Mouse (Mus musculus): ENCODE results near the gene B230219D22Rik. TPM values are rescaled to one million over a fixed set of nuclear protein-coding genes. Genes with fewer than 3 reads are reported as not detected.

The B230219D22Rik gene
- polyA plus RNA-seq, 1 experiment, result 54.1 TPM

DNA sequence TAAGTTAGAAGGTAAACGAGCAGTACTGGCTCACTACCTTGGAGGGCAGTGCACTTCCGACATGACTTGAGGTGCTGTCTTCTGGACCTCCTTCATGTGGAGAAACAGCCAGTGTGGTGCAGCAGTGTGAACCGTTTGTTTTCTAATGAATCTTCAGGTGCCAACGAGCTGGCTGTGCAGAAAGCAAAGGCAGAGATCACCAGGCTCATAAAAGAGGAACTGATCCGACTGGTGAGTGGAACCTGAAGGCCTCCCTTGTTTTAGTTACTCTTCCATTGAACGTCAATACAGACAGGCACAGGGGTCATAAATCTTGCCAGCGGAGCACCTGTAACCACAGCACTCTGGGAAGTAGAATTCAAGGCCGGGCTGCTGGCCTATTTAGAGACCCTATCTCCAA is 15.6 kb upstream of the B230219D22Rik start:
- Histone ChIP-seq H3K36me3 (ENCODE audit: control insufficient read depth, insufficient read depth, low read length, poor library complexity, severe bottlenecking) (peaks cover 39% of the 10 kb centered on the region), H3K27me3 (ENCODE audit: control insufficient read depth, insufficient read depth, low read length, poor library complexity, severe bottlenecking) (no peaks in the 10 kb centered on the region), H3K9me3 (replicated peaks; ENCODE audit: control insufficient read depth, insufficient read depth, low read length, poor library complexity, severe bottlenecking) (no peaks in the 10 kb centered on the region), H3K9ac (ENCODE audit: low read depth, poor library complexity, severe bottlenecking) (no peak overlapping the region), H3K4me1 (ENCODE audit: control insufficient read depth, insufficient read depth, low read length) (no peaks in the 10 kb centered on the region), H3K4me3 (ENCODE audit: low read depth, low read length) (no peak overlapping the region), H3K27ac (ENCODE audit: insufficient read depth, low read length) (no peak overlapping the region)
- TF ChIP-seq POLR2A (IDR thresholded peaks at IDR 0.05; ENCODE audit: insufficient read depth, low read length) (no peak), EP300 (IDR thresholded peaks at IDR 0.05; ENCODE audit: insufficient read depth, low read depth, low read length) (no peak), CTCF (IDR thresholded peaks at IDR 0.05; ENCODE audit: low read depth, low read length) (no peak)

DNA sequence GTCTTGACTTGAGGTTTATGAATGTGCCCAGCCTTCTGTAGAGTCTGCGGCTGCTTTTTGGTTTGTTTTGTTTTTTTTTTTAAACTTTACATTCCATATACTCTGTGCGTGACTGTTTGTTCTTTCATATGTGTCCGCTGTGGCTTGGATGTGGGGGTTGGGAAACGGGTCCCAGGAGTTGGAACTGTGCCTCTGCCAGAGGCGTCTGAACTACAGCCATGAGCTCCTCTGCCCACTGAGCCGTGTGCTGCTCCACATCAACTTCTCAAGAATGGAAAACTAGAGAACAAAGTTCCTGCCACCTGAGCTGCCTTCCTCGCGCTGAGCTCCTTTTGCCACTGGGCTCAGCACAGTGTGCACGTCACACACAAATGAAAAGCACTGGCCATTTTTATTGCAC is 10.7 kb upstream of the B230219D22Rik start:
- Histone ChIP-seq H3K9me3 (replicated peaks; ENCODE audit: control insufficient read depth, insufficient read depth, low read length, poor library complexity, severe bottlenecking) (no peaks in the 10 kb centered on the region), H3K4me1 (ENCODE audit: control insufficient read depth, insufficient read depth, low read length) (no peaks in the 10 kb centered on the region), H3K4me3 (ENCODE audit: low read depth, low read length) (no peak overlapping the region), H3K27me3 (ENCODE audit: control insufficient read depth, insufficient read depth, low read length, poor library complexity, severe bottlenecking) (no peaks in the 10 kb centered on the region), H3K9ac (ENCODE audit: low read depth, poor library complexity, severe bottlenecking) (no peak overlapping the region), H3K27ac (ENCODE audit: insufficient read depth, low read length) (no peak overlapping the region), H3K36me3 (ENCODE audit: control insufficient read depth, insufficient read depth, low read length, poor library complexity, severe bottlenecking) (peaks cover 21% of the 10 kb centered on the region)
- TF ChIP-seq POLR2A (IDR thresholded peaks at IDR 0.05; ENCODE audit: insufficient read depth, low read length) (no peak), CTCF (IDR thresholded peaks at IDR 0.05; ENCODE audit: low read depth, low read length) (no peak), EP300 (IDR thresholded peaks at IDR 0.05; ENCODE audit: insufficient read depth, low read depth, low read length) (no peak)

DNA sequence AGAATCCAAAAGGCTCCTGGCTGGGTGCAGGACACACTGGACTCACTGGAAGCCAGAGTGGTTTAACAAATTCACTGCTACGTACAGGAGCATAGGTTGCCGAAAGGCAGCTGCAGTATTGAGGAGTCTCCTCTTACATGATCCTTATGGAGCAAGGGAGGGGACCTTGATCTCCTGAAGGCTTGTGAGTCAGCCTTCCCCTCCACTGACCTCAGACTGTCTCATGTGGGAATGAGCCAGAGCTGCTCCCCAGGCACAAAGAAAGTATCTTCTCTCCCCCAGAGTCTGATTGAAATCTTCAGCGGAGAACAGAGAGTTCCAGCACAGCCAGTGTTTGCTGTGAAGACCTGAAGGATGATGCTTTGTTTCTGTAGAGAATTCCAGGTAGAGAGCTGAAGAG is 9.3 kb upstream of the B230219D22Rik start:
- Histone ChIP-seq H3K27ac (ENCODE audit: insufficient read depth, low read length) (no peak overlapping the region), H3K36me3 (ENCODE audit: control insufficient read depth, insufficient read depth, low read length, poor library complexity, severe bottlenecking) (peaks cover 10% of the 10 kb centered on the region), H3K4me3 (ENCODE audit: low read depth, low read length) (no peak overlapping the region), H3K27me3 (ENCODE audit: control insufficient read depth, insufficient read depth, low read length, poor library complexity, severe bottlenecking) (no peaks in the 10 kb centered on the region), H3K9ac (ENCODE audit: low read depth, poor library complexity, severe bottlenecking) (no peak overlapping the region), H3K4me1 (ENCODE audit: control insufficient read depth, insufficient read depth, low read length) (no peaks in the 10 kb centered on the region), H3K9me3 (replicated peaks; ENCODE audit: control insufficient read depth, insufficient read depth, low read length, poor library complexity, severe bottlenecking) (no peaks in the 10 kb centered on the region)
- TF ChIP-seq EP300 (IDR thresholded peaks at IDR 0.05; ENCODE audit: insufficient read depth, low read depth, low read length), result no peak
- no peak for TF ChIP-seq POLR2A (IDR thresholded peaks at IDR 0.05; ENCODE audit: insufficient read depth, low read length)
- TF ChIP-seq CTCF (IDR thresholded peaks at IDR 0.05; ENCODE audit: low read depth, low read length), result no peak

DNA sequence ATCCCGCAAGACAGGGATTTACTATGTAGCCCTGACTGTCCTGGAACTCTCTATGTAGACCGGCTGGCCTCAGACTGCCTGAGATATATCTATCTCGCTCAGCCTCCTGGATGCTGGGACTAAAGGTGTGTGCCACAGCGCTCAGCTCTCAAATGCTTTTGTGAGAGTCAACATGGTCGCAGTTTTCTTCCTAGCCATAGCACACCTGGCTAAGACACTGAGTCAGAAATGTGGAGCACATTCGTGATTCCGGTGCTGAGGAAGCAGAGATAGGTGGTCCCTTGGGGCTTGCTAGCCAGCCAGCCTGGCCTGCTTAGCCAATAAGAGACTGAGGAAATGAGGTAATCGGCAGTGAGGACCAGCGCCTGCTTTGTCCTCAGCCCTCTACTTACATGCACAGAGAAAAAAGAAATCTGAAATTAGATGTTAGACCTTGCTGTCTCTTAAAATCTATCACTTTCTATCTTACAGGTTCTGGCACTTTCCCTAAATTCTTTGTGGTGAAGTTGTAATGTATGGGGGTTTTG is 6.8 kb upstream of the B230219D22Rik start:
- Histone ChIP-seq H3K27ac (ENCODE audit: insufficient read depth, low read length) (no peak overlapping the region), H3K4me1 (ENCODE audit: control insufficient read depth, insufficient read depth, low read length) (no peaks in the 10 kb centered on the region), H3K36me3 (ENCODE audit: control insufficient read depth, insufficient read depth, low read length, poor library complexity, severe bottlenecking) (peaks cover 4% of the 10 kb centered on the region; the same call in 1 of the 2 replicates), H3K27me3 (ENCODE audit: control insufficient read depth, insufficient read depth, low read length, poor library complexity, severe bottlenecking) (no peaks in the 10 kb centered on the region), H3K4me3 (ENCODE audit: low read depth, low read length) (no peak overlapping the region), H3K9me3 (replicated peaks; ENCODE audit: control insufficient read depth, insufficient read depth, low read length, poor library complexity, severe bottlenecking) (no peaks in the 10 kb centered on the region), H3K9ac (ENCODE audit: low read depth, poor library complexity, severe bottlenecking) (no peak overlapping the region)
- TF ChIP-seq EP300 (IDR thresholded peaks at IDR 0.05; ENCODE audit: insufficient read depth, low read depth, low read length), result no peak
- no peak for TF ChIP-seq CTCF (IDR thresholded peaks at IDR 0.05; ENCODE audit: low read depth, low read length)
- no peak for TF ChIP-seq POLR2A (IDR thresholded peaks at IDR 0.05; ENCODE audit: insufficient read depth, low read length)

DNA sequence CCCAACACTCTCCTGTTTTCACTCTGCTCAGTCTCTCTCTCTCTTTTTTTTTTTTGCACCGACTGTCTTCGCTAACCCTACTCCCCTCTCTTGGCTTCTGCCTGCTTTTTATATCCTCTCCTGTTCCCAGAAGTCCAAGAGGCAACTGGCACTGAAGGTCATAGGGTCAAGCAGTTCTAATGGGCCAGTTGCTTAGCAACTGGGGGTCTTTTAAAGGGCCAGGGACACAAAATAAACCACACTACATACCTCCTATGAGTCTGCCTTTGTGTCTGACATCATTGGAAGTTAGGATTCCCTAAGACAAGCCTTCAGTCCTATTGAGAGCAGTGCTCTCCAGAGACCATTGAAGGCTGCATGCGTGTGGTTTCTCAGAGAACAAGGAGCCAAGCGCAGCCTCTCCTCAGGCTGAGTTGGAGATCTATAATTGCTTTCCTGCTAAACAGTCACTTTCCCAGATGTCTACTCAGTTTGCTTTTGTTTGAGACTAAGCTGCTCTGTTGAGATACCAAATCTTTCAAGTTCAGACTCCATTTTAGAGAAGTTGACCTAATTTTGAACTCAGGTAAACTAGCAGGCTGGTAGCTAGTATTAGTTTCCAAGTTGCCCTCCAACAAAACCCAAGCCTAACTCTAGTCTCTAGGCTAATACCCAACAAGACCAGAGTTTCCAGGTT is 4.9 kb upstream of the B230219D22Rik start:
- Histone ChIP-seq H3K27ac (ENCODE audit: insufficient read depth, low read length) (no peak overlapping the region), H3K9ac (ENCODE audit: low read depth, poor library complexity, severe bottlenecking) (no peak overlapping the region), H3K27me3 (ENCODE audit: control insufficient read depth, insufficient read depth, low read length, poor library complexity, severe bottlenecking) (no peaks in the 10 kb centered on the region), H3K9me3 (replicated peaks; ENCODE audit: control insufficient read depth, insufficient read depth, low read length, poor library complexity, severe bottlenecking) (no peaks in the 10 kb centered on the region), H3K4me1 (ENCODE audit: control insufficient read depth, insufficient read depth, low read length) (no peaks in the 10 kb centered on the region), H3K4me3 (ENCODE audit: low read depth, low read length) (no peak overlapping the region), H3K36me3 (ENCODE audit: control insufficient read depth, insufficient read depth, low read length, poor library complexity, severe bottlenecking) (no peaks in the 10 kb centered on the region)
- no peak for TF ChIP-seq EP300 (IDR thresholded peaks at IDR 0.05; ENCODE audit: insufficient read depth, low read depth, low read length)
- no peak for TF ChIP-seq CTCF (IDR thresholded peaks at IDR 0.05; ENCODE audit: low read depth, low read length)
- no peak for TF ChIP-seq POLR2A (IDR thresholded peaks at IDR 0.05; ENCODE audit: insufficient read depth, low read length)

DNA sequence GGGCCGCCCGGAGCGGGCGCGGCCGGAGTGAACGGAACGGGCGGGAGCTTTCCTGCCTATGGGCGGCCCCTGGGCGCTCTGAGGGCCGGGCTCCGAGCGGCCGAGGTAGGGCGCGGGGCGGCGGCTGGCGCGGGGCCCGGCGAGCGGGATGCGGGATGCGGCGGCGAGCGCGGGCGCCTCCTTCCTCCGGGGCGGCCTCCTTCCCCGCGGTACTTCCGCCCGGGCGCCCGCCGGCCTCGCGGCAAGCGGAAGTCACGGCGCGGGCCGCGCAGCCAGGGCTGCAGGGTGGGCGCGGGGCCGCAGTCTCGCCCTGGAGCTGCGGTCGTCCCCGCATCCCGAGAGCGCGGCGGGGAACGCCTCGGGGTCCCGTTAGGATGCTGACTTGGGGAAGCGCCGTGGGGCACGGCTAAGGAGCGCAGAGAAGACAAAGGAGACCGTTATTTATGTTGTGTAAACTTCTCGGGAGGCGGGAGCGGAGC is 358 bp downstream of the B230219D22Rik start:
- peaks cover under 1% of the 10 kb centered on the region for H3K36me3 ChIP-seq (ENCODE audit: control insufficient read depth, insufficient read depth, low read length, poor library complexity, severe bottlenecking)
- H3K4me3 ChIP-seq (ENCODE audit: low read depth, low read length), result peak overlapping the region; percentile 94
- no peak for TF ChIP-seq POLR2A (IDR thresholded peaks at IDR 0.05; ENCODE audit: insufficient read depth, low read length)
- TF ChIP-seq EP300 (IDR thresholded peaks at IDR 0.05; ENCODE audit: insufficient read depth, low read depth, low read length), result no peak
- no peak for TF ChIP-seq CTCF (IDR thresholded peaks at IDR 0.05; ENCODE audit: low read depth, low read length)
- no peaks in the 10 kb centered on the region for H3K9me3 ChIP-seq (replicated peaks; ENCODE audit: control insufficient read depth, insufficient read depth, low read length, poor library complexity, severe bottlenecking)
- H3K27ac ChIP-seq (ENCODE audit: insufficient read depth, low read length), result peak overlapping the region; percentile 7
- no peaks in the 10 kb centered on the region for H3K27me3 ChIP-seq (ENCODE audit: control insufficient read depth, insufficient read depth, low read length, poor library complexity, severe bottlenecking)
- peaks cover 2% of the 10 kb centered on the region for H3K4me1 ChIP-seq (ENCODE audit: control insufficient read depth, insufficient read depth, low read length)
- H3K9ac ChIP-seq (ENCODE audit: low read depth, poor library complexity, severe bottlenecking), result peak overlapping the region; percentile 95
